Mouse (Mus musculus) neural tube, embryonic 14.5 days (tissue): ENCODE results near the gene Olfr17. TPM values are rescaled to one million over a fixed set of nuclear protein-coding genes. Genes with fewer than 3 reads are reported as not detected.
"Not testable (repeated sequence)": the region's sequence is repeated elsewhere in the genome, so short reads cannot be mapped to it uniquely, and the experiment has no call there.

Experiments used
- ATAC-seq: fragments of 200-750 bp; cut with Nextera tagmentation; 2 replicates; pipeline ENCODE4 v1.8.0; 2017; ENCODE audit warnings: low read depth, mild to moderate bottlenecking, moderate TSS enrichment, moderate library complexity
- H3K27ac ChIP-seq: fragments of 300-500 bp; sonication (generic); 2 replicates; pipeline ENCODE4 v1.5.1; 2014; ENCODE audit warnings: low read depth, mild to moderate bottlenecking, control low read depth, low read length, moderate library complexity, mixed read lengths
- H3K27me3 ChIP-seq: fragments of 300-500 bp; sonication (generic); 2 replicates; pipeline ENCODE4 v1.6.1; 2014; ENCODE audit warnings: low read length; ENCODE audit not compliant: control insufficient read depth, insufficient read depth
- H3K36me3 ChIP-seq: fragments of 300-500 bp; sonication (generic); 2 replicates; pipeline ENCODE4 v1.6.1; 2014; ENCODE audit warnings: low read length, mixed read lengths; ENCODE audit not compliant: control insufficient read depth, insufficient read depth
- H3K4me1 ChIP-seq: fragments of 300-500 bp; sonication (generic); 2 replicates; pipeline ENCODE4 v1.6.1; 2014; ENCODE audit warnings: low read length; ENCODE audit not compliant: control insufficient read depth, insufficient read depth
- H3K4me2 ChIP-seq: fragments of 300-500 bp; sonication (generic); 2 replicates; pipeline ENCODE4 v1.6.1; 2014; ENCODE audit warnings: mild to moderate bottlenecking, low read depth, low read length, control low read depth
- H3K4me3 ChIP-seq: fragments of 300-500 bp; sonication (generic); 2 replicates; pipeline ENCODE4 v1.5.1; 2014; ENCODE audit warnings: low read depth, low read length, control low read depth, mixed read lengths
- H3K9ac ChIP-seq: fragments of 300-500 bp; sonication (generic); replicated peaks from 2 replicates; pipeline ENCODE4 v1.6.1; 2014; ENCODE audit warnings: low read depth, mild to moderate bottlenecking, control low read depth, low read length, mixed read lengths
- H3K9me3 ChIP-seq: fragments of 300-500 bp; sonication (generic); 2 replicates; pipeline ENCODE4 v1.6.1; 2016; ENCODE audit warnings: low read length; ENCODE audit not compliant: control insufficient read depth
- WGBS: fragments of 180-500 bp; shearing (Covaris S2); extraction: QIAGEN DNeasy Blood & Tissue Kit; methylation state at CpG from one replicate; pipeline ENCODE4 v1.1.7; 2014; 5-methylcytosine and 5-hydroxymethylcytosine counted together
- polyA plus RNA-seq: library from polyadenylated mRNA; unstranded; fragments of >200 nt; fragmentation: Nextera tagmentation; extraction: Ambion mirVana; gene quantifications from 2 replicates; pipeline ENCODE4 v1.2.1, GENCODE M21; 2014

The Olfr17 gene
- polyA plus RNA-seq = not detected in 2 replicates

- Histone ChIP-seq H3K9ac (no peak within 1 kb of the TSS), H3K27me3 (no peaks in the 10 kb centered on the region), H3K9me3 (no peaks in the 10 kb centered on the region), H3K4me2 (no peak within 1 kb of the TSS), H3K4me1 (no peaks in the 10 kb centered on the region), H3K4me3 (no peak within 1 kb of the TSS), H3K27ac (no peak within 1 kb of the TSS), H3K36me3 (no peaks in the 10 kb centered on the region)
- WGBS = 76% methylated on average over 1 of the region's 1 CpGs
- ATAC-seq = no peak
These were observed at the start of gene Olfr17 for GRCm38 (mm10) chr7:107092920-107093319. Gene Olfr17, plus strand, starts transcription at chr7:107093220.

- Histone ChIP-seq H3K4me2 (no peak overlapping the region), H3K4me1 (no peaks in the 10 kb centered on the region), H3K9ac (no peak overlapping the region), H3K36me3 (no peaks in the 10 kb centered on the region), H3K27ac (no peak overlapping the region), H3K4me3 (no peak overlapping the region), H3K27me3 (no peaks in the 10 kb centered on the region), H3K9me3 (no peaks in the 10 kb centered on the region)
- ATAC-seq = no peak
- WGBS = 78% methylated on average over 1 of the region's 1 CpGs
These were observed 48.6 kb upstream of the Olfr17 start for GRCm38 (mm10) chr7:107044407-107044806.

GRCm38 (mm10) chr7:107045833-107046232 lies 47.2 kb upstream of the Olfr17 start:
- no peak overlapping the region for H3K4me2 ChIP-seq
- no peak overlapping the region for H3K9ac ChIP-seq
- no peaks in the 10 kb centered on the region for H3K27me3 ChIP-seq
- no peaks in the 10 kb centered on the region for H3K9me3 ChIP-seq
- H3K36me3 ChIP-seq = no peaks in the 10 kb centered on the region
- peak; percentile 66 for ATAC-seq
- no peaks in the 10 kb centered on the region for H3K4me1 ChIP-seq
- no peak overlapping the region for H3K4me3 ChIP-seq
- no peak overlapping the region for H3K27ac ChIP-seq
- 7% methylated on average over 5 of the region's 5 CpGs for WGBS

GRCm38 (mm10) chr7:107047578-107047977 lies 45.4 kb upstream of the Olfr17 start:
- Histone ChIP-seq H3K9ac (no peak overlapping the region), H3K4me1 (no peaks in the 10 kb centered on the region), H3K4me3 (no peak overlapping the region), H3K4me2 (no peak overlapping the region), H3K9me3 (no peaks in the 10 kb centered on the region), H3K36me3 (no peaks in the 10 kb centered on the region), H3K27ac (no peak overlapping the region), H3K27me3 (no peaks in the 10 kb centered on the region)
- no peak for ATAC-seq
- WGBS = 45% methylated on average over 3 of the region's 3 CpGs

GRCm38 (mm10) chr7:107070681-107071080 lies 22.3 kb upstream of the Olfr17 start, which contains the start of gene Olfr714:
Gene Olfr714, plus strand, starts transcription at chr7:107070981.
- no peak within 1 kb of the TSS for H3K4me3 ChIP-seq
- no peak for ATAC-seq
- no peaks in the 10 kb centered on the region for H3K27me3 ChIP-seq
- no peak within 1 kb of the TSS for H3K27ac ChIP-seq
- no peak within 1 kb of the TSS for H3K9ac ChIP-seq
- H3K9me3 ChIP-seq = no peaks in the 10 kb centered on the region
- no peak within 1 kb of the TSS for H3K4me2 ChIP-seq
- no peaks in the 10 kb centered on the region for H3K4me1 ChIP-seq
- no peaks in the 10 kb centered on the region for H3K36me3 ChIP-seq
- WGBS = 93% methylated on average over 2 of the region's 2 CpGs

GRCm38 (mm10) chr7:107110269-107110668 lies 17.2 kb downstream of the Olfr17 start, which contains the start of gene Olfr715b:
Gene Olfr715b, minus strand, starts transcription at chr7:107110369.
- 88% methylated on average over 1 of the region's 2 CpGs for WGBS
- H3K4me2 ChIP-seq, H3K9me3 ChIP-seq: not testable (repeated sequence)

GRCm38 (mm10) chr7:107130983-107131382 lies 38.0 kb downstream of the Olfr17 start, which contains the start of gene Olfr715:
Gene Olfr715, minus strand, starts transcription at chr7:107131083.
- H3K9me3 ChIP-seq, H3K4me1 ChIP-seq, H3K27ac ChIP-seq, ATAC-seq, H3K4me3 ChIP-seq, H3K36me3 ChIP-seq, H3K27me3 ChIP-seq, H3K9ac ChIP-seq, H3K4me2 ChIP-seq: not testable (repeated sequence)
- 76% methylated on average over 1 of the region's 3 CpGs for WGBS

More at GRCm38 (mm10) chr7:107110269-107110668, 17.2 kb downstream of the Olfr17 start, which contains the start of gene Olfr715b:
- not testable (repeated sequence) for H3K9ac ChIP-seq, ATAC-seq, H3K27me3 ChIP-seq, H3K27ac ChIP-seq, H3K4me3 ChIP-seq, H3K4me1 ChIP-seq, H3K36me3 ChIP-seq

- not testable (repeated sequence) for H3K9me3 ChIP-seq, H3K27me3 ChIP-seq, H3K4me2 ChIP-seq, H3K4me3 ChIP-seq, ATAC-seq, H3K9ac ChIP-seq, H3K36me3 ChIP-seq, H3K27ac ChIP-seq, H3K4me1 ChIP-seq
- 76% methylated on average over 2 of the region's 2 CpGs for WGBS
These were observed 45.0 kb downstream of the Olfr17 start, which contains the start of gene Olfr716 for GRCm38 (mm10) chr7:107138027-107138426. Gene Olfr716, plus strand, starts transcription at chr7:107138327.
